Mouse (Mus musculus): ENCODE results near the gene Cyb5r3.

Gene Cyb5r3

GRCm38 (mm10) chr15:83169772-83170722 is 2.3 kb downstream of the Cyb5r3 start:
- DNase-seq (ENCODE audit: extremely low spot score): no peak

GRCm38 (mm10) chr15:83168875-83169771 is 3.3 kb downstream of the Cyb5r3 start:
- DNase-seq (ENCODE audit: extremely low spot score): no peak

GRCm38 (mm10) chr15:83168311-83168710 is 4.1 kb downstream of the Cyb5r3 start:
- no peak for DNase-seq (ENCODE audit: extremely low spot score)

- DNase-seq (ENCODE audit: extremely low spot score): no peak
Measured at GRCm38 (mm10) chr15:83167550-83168065, 4.8 kb downstream of the Cyb5r3 start.

DNA sequence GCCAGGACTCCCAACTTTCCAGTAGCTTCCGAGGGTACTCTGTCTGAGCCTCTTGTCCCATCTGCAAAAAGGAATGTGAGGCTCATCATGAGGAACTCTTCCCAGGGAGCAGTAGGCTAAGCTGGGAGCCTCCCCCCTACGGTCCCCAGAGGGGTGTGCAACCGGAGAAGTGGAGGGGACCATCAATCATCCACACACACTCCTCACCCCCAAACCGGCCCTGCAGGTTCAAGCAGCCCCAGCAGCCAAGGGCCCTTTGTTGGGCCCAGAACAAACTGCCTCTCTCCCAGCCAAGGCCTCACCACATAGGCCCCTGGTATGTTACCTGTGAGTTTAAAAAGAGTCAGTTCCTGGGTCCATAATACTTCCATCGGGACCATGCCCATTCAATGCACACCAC is 5.3 kb downstream of the Cyb5r3 start:
- DNase-seq (ENCODE audit: extremely low spot score): no peak

GRCm38 (mm10) chr15:83166642-83167041 is 5.8 kb downstream of the Cyb5r3 start:
- no peak for DNase-seq (ENCODE audit: extremely low spot score)

DNA sequence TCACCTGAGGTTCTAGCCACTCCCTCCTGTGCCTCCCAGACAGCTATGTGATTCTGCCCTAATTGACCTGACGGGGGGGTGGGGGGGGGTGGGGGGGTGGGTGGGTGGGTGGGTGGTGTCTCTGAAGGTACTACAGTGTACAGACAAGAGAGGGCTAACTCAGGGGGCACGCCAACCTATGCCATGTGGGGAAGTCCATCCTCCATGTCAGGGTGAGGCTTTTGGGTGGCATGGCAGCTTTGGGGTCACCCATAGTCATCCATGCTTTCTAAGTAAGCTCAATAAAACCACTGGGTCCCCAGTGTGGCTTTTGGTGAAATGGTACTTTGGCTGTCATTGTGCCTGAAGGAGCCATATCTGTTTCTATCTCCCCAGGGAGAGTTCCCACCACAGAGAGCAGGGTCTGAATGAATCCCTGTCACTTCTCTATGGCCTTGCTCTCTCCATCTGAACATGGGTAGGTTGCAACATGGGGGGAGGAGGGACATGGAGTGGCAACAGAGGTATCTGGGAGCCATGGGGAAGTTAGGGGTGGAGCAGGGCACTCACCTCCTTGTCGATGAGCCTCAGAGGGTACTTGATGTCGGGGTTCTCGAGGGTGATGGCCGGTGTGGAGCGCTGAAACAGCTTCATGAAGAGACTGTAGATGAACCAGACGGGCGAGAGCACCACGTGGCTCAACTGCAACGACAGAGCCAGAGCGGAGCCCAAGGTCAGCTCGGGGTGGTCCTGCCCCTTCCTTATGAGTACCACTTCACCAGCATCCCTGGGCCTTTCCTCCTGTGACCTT is 6.7 kb downstream of the Cyb5r3 start:
- no peak for DNase-seq (ENCODE audit: extremely low spot score)

DNA sequence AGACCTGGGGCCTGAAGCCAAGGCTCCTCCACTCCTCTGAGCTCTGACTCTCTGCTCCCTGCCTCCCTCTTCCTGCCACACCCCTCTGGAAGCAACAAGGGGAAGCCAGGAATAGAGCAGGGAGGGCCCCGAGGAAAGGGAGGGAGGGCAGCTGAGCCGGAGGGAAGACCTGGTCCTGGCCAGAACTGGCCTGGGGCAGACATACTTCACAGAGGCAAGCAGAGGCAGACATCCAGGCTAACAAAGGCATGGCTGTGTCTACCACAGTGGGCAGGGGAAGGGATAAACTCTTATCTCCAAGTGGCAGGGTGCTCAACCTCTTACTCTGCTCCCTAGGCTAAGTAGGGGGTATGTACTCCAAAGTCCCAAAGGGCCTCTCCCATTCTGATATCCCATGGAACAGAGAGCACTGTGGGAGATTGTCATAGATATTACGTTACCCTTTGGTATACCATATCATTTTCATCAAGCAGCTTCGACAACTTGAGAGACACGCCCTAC is 7.4 kb downstream of the Cyb5r3 start:
- DNase-seq (ENCODE audit: extremely low spot score): no peak

- no peak for DNase-seq (ENCODE audit: extremely low spot score)
Measured at GRCm38 (mm10) chr15:83162818-83163485, 9.4 kb downstream of the Cyb5r3 start.

GRCm38 (mm10) chr15:83162001-83162400 is 10.4 kb downstream of the Cyb5r3 start:
- no peak for DNase-seq (ENCODE audit: extremely low spot score)

DNA sequence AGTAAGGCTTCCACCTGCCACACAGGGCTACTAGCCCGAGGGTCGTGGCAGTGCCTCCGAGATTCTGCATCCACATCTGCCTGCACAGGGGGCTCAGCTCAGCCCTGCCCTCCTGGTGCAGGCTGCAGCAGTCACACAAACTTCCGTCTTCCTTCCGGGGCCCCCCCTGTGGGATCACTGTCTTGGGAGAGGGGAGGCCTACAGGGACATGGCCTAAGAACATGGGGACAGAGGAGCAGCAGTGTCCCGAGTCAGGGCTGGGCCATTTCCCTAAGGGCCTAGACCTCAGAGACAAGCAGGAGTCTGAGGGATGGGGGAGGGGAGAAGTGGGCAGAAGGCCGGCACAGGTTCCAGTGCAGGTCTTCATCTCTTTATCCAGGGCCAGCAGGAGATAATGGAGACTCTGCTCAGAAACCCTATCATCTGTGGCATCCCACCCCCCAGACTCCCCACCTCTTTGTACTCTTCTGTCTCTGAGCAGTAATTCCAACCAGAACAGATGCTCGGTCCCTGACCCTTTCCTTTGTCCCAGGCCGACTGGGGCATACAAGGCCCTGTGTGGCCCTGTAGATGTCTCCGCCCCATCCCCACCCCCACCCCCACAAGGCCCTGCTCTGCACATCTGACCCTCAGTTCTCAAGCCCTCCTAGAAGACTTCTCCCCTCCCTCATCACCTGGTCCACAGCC is 11.2 kb downstream of the Cyb5r3 start:
- DNase-seq (ENCODE audit: extremely low spot score): peak; percentile 46

- DNase-seq (ENCODE audit: extremely low spot score): no peak
Measured at GRCm38 (mm10) chr15:83160561-83160960, 11.8 kb downstream of the Cyb5r3 start.

- no peak for DNase-seq (ENCODE audit: extremely low spot score)
Measured at GRCm38 (mm10) chr15:83159823-83160222, 12.6 kb downstream of the Cyb5r3 start.

- no peak for DNase-seq (ENCODE audit: extremely low spot score)
Measured at GRCm38 (mm10) chr15:83158587-83159160, 13.7 kb downstream of the Cyb5r3 start.

DNA sequence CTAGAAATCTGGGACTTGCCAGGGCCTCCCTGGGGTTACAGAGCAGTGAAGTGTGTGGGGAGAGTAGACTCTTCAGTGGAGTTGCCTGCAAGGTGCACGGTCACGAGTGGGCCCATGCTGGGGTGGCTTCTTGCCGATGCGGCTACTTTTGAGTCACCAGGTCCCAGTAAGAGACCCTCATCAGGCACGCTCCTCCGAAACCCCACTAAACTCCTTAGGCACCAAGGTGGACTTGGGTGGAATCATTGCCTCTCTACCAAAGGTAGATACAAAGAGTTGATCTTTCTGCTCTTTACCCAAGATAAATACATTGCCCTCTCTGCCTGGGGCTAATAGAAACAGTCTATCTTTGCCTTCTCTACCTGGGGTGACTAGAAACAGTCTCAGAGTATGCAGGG is 14.7 kb downstream of the Cyb5r3 start:
- no peak for DNase-seq (ENCODE audit: extremely low spot score)

GRCm38 (mm10) chr15:83156929-83157666 is 15.3 kb downstream of the Cyb5r3 start:
- peak; percentile 66 for DNase-seq (ENCODE audit: extremely low spot score)

DNA sequence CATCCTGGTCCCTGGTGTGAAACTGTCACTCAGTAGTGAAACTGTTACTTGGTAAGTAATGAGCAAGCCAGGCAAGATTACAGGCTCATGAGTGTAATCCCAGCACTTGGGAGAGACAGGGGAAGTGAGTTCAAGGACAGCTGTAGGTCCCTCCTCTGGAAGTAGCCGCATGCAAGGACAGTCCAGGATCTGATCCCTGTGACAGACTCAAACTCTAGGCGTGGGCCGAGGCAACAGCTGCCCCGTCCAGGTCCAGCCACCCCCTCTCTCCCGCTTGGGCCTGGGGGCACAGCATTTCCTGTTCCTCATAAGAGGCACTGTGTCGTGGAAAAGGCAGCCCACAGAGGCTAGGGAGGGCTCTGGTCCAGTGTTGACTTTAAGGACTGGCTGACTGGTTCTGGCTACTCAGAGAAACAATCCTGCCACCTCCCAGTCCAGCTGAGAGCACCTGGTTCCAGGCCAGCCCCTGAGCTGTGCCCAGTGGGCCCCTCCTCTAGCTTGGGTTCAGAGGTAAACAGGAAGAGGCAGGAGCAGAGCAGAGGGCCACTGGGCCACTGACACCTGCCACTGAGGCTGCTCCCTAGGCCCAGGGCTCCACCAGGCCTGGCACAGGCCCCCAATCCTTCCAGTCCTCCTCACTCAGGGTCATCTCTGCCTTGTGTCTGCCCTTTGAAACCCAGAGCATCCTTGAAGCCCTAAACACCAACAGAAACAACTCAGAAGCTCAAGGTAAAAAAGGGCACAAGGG is 16.5 kb downstream of the Cyb5r3 start:
- DNase-seq (ENCODE audit: extremely low spot score): no peak

DNA sequence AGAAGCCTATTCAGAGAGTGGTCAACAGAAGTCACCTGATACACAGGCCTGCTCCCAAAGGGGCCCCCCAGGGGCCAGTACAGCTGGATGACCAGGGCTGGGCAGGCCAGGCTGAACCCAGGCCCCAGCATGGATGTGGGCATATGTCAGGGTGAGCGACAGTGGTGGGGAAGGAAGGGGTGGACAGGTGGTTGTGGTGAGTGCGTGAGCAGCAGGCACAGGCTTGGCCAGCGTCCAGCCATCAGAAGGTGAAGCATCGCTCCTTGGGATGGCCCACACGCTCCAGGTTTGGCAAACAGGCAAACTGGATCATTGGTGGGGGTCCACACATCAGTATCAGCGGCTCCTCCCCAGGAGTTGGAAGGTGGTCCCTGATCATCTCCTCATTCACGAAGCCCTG is 18.1 kb downstream of the Cyb5r3 start:
- DNase-seq (ENCODE audit: extremely low spot score): no peak
